Mouse (Mus musculus) cerebellum, adult 11 months (tissue): Measurements from ENCODE around the gene AI987944.

Experiments
- DNase-seq: peaks from one replicate; pipeline ENCODE4 v3.0.0; 2022

AI987944 gene

GRCm38 (mm10) chr7:41393048-41393971, at the start of gene AI987944:
Gene AI987944, minus strand, starts transcription at chr7:41393379.
- DNase-seq: peak; percentile 73

GRCm38 (mm10) chr7:41394130-41394529, 951 bp upstream of the AI987944 start:
- no peak for DNase-seq
